Mouse (Mus musculus) midbrain, embryonic 13.5 days (tissue): ENCODE measurements around the gene Olfr742. TPM values are rescaled to one million over a fixed set of nuclear protein-coding genes. Genes with fewer than 3 reads are reported as not detected.

Source experiments
- ATAC-seq: fragments of 200-750 bp; cut with Nextera tagmentation; 2 replicates; pipeline ENCODE4 v1.8.0; 2017; ENCODE audit warnings: mild to moderate bottlenecking, moderate TSS enrichment, moderate library complexity
- H3K27ac ChIP-seq: fragments of 300-500 bp; sonication (generic); 2 replicates; pipeline ENCODE4 v1.5.1; 2015; ENCODE audit warnings: inconsistent platforms, mild to moderate bottlenecking, moderate library complexity
- H3K27me3 ChIP-seq: fragments of 300-500 bp; sonication (generic); 2 replicates; pipeline ENCODE4 v1.6.1; 2015; ENCODE audit warnings: mild to moderate bottlenecking, inconsistent platforms
- H3K36me3 ChIP-seq: fragments of 300-500 bp; sonication (generic); 2 replicates; pipeline ENCODE4 v1.6.1; 2015; ENCODE audit warnings: mild to moderate bottlenecking, inconsistent platforms
- H3K4me1 ChIP-seq: fragments of 300-500 bp; sonication (generic); replicated peaks from 2 replicates; pipeline ENCODE4 v1.6.1; 2015; ENCODE audit warnings: inconsistent platforms
- H3K4me2 ChIP-seq: fragments of 300-500 bp; sonication (generic); replicated peaks from 2 replicates; pipeline ENCODE4 v1.6.1; 2015; ENCODE audit warnings: moderate library complexity, mild to moderate bottlenecking, inconsistent platforms
- H3K4me3 ChIP-seq: fragments of 300-500 bp; sonication (generic); replicated peaks from 2 replicates; pipeline ENCODE4 v1.5.1; 2015; ENCODE audit warnings: mild to moderate bottlenecking, inconsistent platforms
- H3K9ac ChIP-seq: fragments of 300-500 bp; sonication (generic); replicated peaks from 2 replicates; pipeline ENCODE4 v1.6.1; 2015; ENCODE audit warnings: mild to moderate bottlenecking, inconsistent platforms
- H3K9me3 ChIP-seq: fragments of 300-500 bp; sonication (generic); 2 replicates; pipeline ENCODE4 v1.6.1; 2016; ENCODE audit warnings: mild to moderate bottlenecking, inconsistent platforms
- WGBS: fragments of 180-500 bp; shearing (Covaris S2); methylation state at CpG from one replicate; pipeline ENCODE4 v1.1.7; 2015; 5-methylcytosine and 5-hydroxymethylcytosine counted together
- polyA plus RNA-seq: library from polyadenylated mRNA; unstranded; fragments of >200 nt; fragmentation: Nextera tagmentation; extraction: Ambion mirVana; gene quantifications from 2 replicates; pipeline ENCODE4 v1.2.1, GENCODE M21; 2015

The Olfr742 gene
- not detected in 2 replicates for polyA plus RNA-seq

DNA sequence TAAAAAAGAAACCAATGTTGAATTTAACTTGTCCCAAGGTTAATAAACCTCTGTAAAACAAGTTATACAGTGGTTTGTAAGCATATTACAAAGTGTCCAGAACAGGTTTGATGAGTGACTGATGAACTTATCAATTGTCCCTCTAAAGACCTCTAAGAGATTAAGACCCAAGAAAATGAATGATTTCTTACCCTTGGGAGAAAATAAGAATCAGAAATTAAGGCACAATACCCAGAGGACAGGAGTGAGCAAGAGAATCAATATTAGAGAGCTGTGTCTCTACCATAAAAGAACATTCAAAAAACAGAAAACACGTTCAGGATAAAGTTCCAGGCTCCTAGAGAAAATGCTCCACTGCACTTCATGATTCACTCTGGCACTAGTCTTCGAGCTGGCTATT is at the start of gene Olfr742:
Olfr742 (plus strand) TSS at position 301 of the 400 bp plus-strand sequence.
- Histone ChIP-seq H3K4me2 (no peak within 1 kb of the TSS), H3K36me3 (no peaks in the 10 kb centered on the region), H3K27ac (no peak within 1 kb of the TSS), H3K4me3 (no peak within 1 kb of the TSS), H3K9ac (no peak within 1 kb of the TSS), H3K27me3 (no peaks in the 10 kb centered on the region), H3K4me1 (no peaks in the 10 kb centered on the region), H3K9me3 (no peaks in the 10 kb centered on the region)
- no peak for ATAC-seq
- WGBS: 60% methylated on average over 2 of the region's 2 CpGs

DNA sequence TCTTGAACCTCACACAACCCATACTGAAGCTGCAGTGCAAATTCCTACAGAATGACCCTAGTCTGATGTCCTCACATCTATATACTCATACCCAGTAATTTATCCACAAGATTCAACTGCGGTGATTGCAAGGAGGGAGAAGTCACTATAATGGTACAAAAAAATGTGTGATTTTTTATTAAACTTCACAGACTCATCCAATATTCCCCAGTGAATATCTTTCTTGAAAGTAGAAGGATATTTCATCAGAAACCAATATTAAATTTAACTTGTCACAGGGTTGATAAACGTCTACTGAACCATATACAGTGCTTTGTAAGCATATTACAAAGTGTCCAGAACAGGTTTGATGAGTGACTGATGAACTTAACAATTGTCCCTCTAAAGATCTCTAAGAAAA is 31.0 kb upstream of the Olfr742 start, which contains the start of gene Olfr741:
Olfr741 (plus strand) TSS at position 301 of the 400 bp plus-strand sequence.
- 77% methylated on average over 2 of the region's 2 CpGs for WGBS
- H3K4me3 ChIP-seq: no peak within 1 kb of the TSS
- H3K4me1 ChIP-seq: no peaks in the 10 kb centered on the region
- no peaks in the 10 kb centered on the region for H3K27me3 ChIP-seq
- no peaks in the 10 kb centered on the region for H3K9me3 ChIP-seq
- no peak within 1 kb of the TSS for H3K9ac ChIP-seq
- H3K4me2 ChIP-seq: no peak within 1 kb of the TSS
- H3K36me3 ChIP-seq: no peaks in the 10 kb centered on the region
- no peak for ATAC-seq
- no peak within 1 kb of the TSS for H3K27ac ChIP-seq

DNA sequence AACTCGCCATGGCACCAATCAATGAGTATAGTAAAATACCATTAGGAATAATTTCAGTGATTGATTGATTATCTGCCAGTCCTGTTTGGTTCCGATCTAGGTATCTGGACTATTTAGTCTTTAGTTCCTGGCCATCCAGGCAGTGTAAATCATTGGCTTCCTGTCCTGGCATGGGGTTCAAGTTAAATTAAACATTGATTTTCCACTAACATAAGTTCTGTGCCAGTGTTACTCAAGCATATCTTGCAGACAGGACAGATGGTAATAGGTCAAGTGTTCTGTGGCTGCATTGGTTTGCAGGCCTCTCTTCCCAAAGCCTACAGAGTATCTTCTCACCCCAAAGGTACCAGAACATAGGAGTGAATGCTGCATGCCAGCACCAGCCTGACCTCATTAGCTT is 25.0 kb upstream of the Olfr742 start:
- ATAC-seq: no peak
- no peak overlapping the region for H3K4me3 ChIP-seq
- H3K4me2 ChIP-seq: no peak overlapping the region
- WGBS: 77% methylated on average over 2 of the region's 2 CpGs
- no peak overlapping the region for H3K9ac ChIP-seq
- no peaks in the 10 kb centered on the region for H3K36me3 ChIP-seq
- 0 out of 2 replicates have a peak, but pooled peaks cover 2% of the 10 kb centered on the region for H3K9me3 ChIP-seq
- H3K27ac ChIP-seq: no peak overlapping the region
- H3K4me1 ChIP-seq: no peaks in the 10 kb centered on the region
- no peaks in the 10 kb centered on the region for H3K27me3 ChIP-seq

DNA sequence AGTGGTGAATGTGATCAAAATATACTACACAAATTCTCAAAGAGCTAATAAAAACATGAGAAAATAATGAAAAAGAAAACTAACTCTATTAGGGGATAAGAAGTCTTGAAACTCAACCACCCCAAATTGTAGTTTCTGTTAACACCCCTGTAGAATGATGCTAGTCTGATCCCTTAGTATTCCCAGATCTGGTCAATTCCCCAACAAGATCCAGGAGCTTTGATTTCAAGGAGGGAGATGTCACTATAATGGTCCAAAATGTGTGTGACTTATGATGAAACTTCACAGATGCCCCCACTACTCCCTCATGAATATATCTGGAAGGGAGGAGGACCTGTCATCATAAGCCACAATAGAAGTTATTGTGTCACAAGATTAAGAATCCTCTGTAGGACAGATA is 18.1 kb downstream of the Olfr742 start, which contains the start of gene Olfr743:
Olfr743 (plus strand) TSS at position 301 of the 400 bp plus-strand sequence.
- no peak within 1 kb of the TSS for H3K4me3 ChIP-seq
- H3K27ac ChIP-seq: no peak within 1 kb of the TSS
- no peaks in the 10 kb centered on the region for H3K4me1 ChIP-seq
- no peaks in the 10 kb centered on the region for H3K27me3 ChIP-seq
- no peak within 1 kb of the TSS for H3K9ac ChIP-seq
- H3K4me2 ChIP-seq: no peak within 1 kb of the TSS
- no peaks in the 10 kb centered on the region; the same call in none of the 2 replicates for H3K9me3 ChIP-seq
- ATAC-seq: no peak
- no peaks in the 10 kb centered on the region for H3K36me3 ChIP-seq

DNA sequence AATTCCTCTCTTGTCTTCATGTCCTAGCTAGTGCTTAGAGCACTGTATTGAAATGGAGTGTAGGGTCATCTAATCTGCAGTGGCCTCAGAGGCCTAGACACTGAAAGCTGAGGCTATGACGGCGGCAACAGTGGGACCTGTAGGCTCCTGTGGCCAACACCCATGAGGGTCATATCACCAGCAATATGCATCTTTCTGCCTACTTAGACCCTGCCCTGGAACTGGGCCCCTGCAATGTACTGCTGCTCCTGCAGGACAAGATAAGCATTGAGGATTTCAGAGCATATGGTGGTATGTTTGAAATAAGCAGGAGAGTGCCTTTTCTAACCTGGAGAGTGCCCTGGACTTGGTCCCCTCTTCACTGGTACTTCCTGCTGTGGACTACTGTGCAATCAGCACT is 49.3 kb downstream of the Olfr742 start:
- no peak for ATAC-seq
- peaks cover 3% of the 10 kb centered on the region; the same call in 1 of the 2 replicates for H3K9me3 ChIP-seq
- no peaks in the 10 kb centered on the region for H3K36me3 ChIP-seq
- no peak overlapping the region for H3K27ac ChIP-seq
- H3K27me3 ChIP-seq: no peaks in the 10 kb centered on the region
- H3K4me2 ChIP-seq: no peak overlapping the region
- H3K4me1 ChIP-seq: no peaks in the 10 kb centered on the region
- WGBS: 94% methylated on average over 2 of the region's 2 CpGs
- no peak overlapping the region for H3K4me3 ChIP-seq
- H3K9ac ChIP-seq: no peak overlapping the region

Other genes starting within 250 kb of the Olfr742 start
- not detected in 2 replicates for gene Olfr732, start 219.4 kb upstream of the Olfr742 start, polyA plus RNA-seq
- not detected in 2 replicates for gene Olfr733, start 202.1 kb upstream of the Olfr742 start, polyA plus RNA-seq
- gene Olfr734, start 176.8 kb upstream of the Olfr742 start, polyA plus RNA-seq: not detected in 2 replicates
- not detected in 2 replicates for gene Olfr735, start 154.7 kb upstream of the Olfr742 start, polyA plus RNA-seq
- not detected in 2 replicates for gene Tlr11, start 145.7 kb upstream of the Olfr742 start, polyA plus RNA-seq
- gene Olfr736, start 122.4 kb upstream of the Olfr742 start, polyA plus RNA-seq: not detected in 2 replicates
- gene Olfr738, start 96.0 kb upstream of the Olfr742 start, polyA plus RNA-seq: not detected in 2 replicates
- not detected in 2 replicates for gene Olfr739, start 85.0 kb upstream of the Olfr742 start, polyA plus RNA-seq
- gene Olfr740, start 58.1 kb upstream of the Olfr742 start, polyA plus RNA-seq: not detected in 2 replicates
- not detected in 2 replicates for gene Olfr741, start 30.9 kb upstream of the Olfr742 start, polyA plus RNA-seq
- not detected in 2 replicates for gene Olfr743, start 18.2 kb downstream of the Olfr742 start, polyA plus RNA-seq
- gene Olfr744, start 111.3 kb downstream of the Olfr742 start, polyA plus RNA-seq: not detected in 2 replicates
- not detected in 2 replicates for gene Olfr745, start 135.8 kb downstream of the Olfr742 start, polyA plus RNA-seq
- gene Olfr746, start 143.5 kb downstream of the Olfr742 start, polyA plus RNA-seq: not detected in 2 replicates
- gene Olfr747, start 189.6 kb downstream of the Olfr742 start, polyA plus RNA-seq: not detected in 2 replicates
- not detected in 2 replicates for gene Olfr748, start 203.8 kb downstream of the Olfr742 start, polyA plus RNA-seq
- gene Olfr749, start 241.5 kb downstream of the Olfr742 start, polyA plus RNA-seq: not detected in 2 replicates